Mouse (Mus musculus) inflammation-experienced regulatory T-cells, adult 6 months (primary cell): ENCODE data around the gene Med12l. TPM values are rescaled to one million over a fixed set of nuclear protein-coding genes. Genes with fewer than 3 reads are reported as not detected.

Source experiments
- ATAC-seq: one replicate; pipeline ENCODE4 v1.8.0; 2017
- polyA plus RNA-seq, 3 experiments: library from polyadenylated mRNA; unstranded; fragments of 100-300 nt; shearing (Covaris generic); gene quantifications; one replicate each; pipeline ENCODE4 v1.2.1; 2017

Med12l gene
- 1 to 10 TPM in 1 of 3 experiments, under 1 TPM in 2; 0.48 to 1.5 (median 0.61) TPM for polyA plus RNA-seq

DNA sequence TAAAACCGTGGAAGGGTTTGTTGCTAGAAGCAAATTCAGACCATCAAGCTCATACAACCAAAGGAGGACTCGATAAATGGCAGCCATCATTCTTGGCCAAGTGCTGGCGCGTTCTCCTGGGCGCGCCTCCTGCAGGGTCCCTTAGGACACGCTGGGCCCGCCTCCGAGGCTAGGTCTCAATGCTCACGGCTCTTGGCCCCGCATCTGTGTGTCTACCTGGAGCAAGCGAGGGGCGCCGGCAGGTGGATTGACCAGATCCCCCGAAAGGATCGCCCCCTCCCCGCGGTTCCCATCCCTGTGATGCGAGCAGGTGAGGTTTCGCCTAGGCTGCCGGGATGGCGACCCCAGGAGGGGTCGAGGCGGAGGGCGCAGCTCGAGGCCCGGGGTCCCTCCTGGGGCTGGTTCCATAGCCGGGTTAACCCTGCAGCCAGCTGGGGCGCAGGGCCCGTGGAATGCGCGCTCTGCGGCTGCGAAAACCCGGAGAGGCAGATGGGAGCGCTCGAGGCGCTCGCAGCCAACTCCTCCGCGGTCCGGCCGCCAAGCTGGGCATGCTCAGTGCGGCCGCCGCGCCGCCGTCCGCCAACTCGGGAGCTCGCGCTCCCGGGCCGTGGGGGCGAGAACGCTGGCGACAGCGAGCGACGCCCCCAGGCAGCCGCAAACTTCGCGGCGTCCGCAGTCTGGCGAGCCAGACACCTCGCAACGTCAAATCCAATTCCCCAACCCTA is at the start of gene Med12l:
Gene Med12l, plus strand, starts transcription at position 555 of the 725 bp plus-strand sequence.
- no peak for ATAC-seq

DNA sequence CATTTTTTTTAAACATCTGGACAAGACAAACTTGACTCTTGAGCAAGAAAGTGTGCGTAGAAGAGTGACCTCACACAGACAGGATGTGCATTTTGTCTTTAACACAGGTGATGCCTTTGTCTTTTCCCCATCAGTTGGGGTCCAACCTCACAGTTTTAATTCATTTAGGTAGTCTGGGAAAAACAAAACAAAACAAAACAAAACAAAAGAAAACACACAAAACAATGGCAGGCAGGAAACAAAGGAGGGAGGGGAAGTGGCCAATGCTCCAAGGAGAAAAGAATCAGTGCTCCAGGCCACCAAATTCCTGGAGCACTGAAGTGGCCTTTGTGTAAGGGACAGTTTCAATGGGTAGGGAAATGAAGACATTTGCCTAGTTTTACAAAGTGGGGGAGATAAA is 44.5 kb upstream of the Med12l start:
- no peak for ATAC-seq

- no peak for ATAC-seq
These were observed 28.2 kb upstream of the Med12l start for GRCm38 (mm10) chr3:58977413-58977812.

- no peak for ATAC-seq
These were observed 27.6 kb upstream of the Med12l start for GRCm38 (mm10) chr3:58977906-58978622.

- no peak for ATAC-seq
These were observed 25.0 kb upstream of the Med12l start for GRCm38 (mm10) chr3:58980579-58980978.

DNA sequence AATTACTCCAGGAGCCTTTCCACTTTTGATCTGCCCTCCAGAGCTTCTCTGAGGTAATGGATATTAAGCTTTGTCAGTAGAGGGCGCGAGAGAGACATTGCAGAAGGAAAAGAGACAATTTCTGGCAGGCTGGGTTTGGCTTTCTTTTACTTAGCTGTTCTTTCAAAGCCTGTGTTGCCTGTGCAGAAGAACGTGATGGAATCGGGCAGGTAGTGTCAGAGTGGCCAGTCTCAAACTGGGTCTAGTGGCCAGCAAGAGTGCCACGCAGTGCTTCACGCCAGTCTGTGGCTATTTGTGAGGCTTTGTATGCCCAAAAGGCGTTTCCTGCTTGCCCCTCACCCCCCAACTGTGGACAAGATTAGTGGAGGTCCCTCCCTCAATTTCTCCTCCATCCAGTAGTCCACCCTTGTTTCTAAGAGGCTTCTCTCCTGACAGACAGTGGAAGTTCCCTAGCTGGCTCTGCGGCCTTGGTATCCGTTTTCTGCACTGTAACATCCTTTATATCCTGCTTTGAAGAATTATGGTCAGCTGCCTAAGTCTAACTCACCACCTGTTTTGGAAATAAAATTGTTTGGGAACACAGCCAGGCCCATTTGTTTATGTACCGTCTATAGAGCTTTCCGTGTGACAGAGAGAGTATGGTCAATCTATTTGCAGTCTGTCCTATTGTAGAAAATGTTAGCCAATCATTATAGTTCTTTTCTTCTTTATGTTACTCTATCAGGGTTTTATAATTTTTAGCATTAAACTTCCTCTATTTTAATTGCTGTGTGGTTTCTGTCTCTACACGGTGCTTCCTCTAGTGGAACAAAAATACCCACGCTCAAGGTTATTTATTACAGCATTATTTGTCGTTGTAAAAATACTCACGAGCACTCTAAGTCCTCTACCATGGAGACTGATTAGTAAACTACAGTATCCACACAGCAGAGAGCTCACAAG is 22.5 kb upstream of the Med12l start:
- no peak for ATAC-seq

- no peak for ATAC-seq
These were observed 21.6 kb upstream of the Med12l start for GRCm38 (mm10) chr3:58983838-58984598.

DNA sequence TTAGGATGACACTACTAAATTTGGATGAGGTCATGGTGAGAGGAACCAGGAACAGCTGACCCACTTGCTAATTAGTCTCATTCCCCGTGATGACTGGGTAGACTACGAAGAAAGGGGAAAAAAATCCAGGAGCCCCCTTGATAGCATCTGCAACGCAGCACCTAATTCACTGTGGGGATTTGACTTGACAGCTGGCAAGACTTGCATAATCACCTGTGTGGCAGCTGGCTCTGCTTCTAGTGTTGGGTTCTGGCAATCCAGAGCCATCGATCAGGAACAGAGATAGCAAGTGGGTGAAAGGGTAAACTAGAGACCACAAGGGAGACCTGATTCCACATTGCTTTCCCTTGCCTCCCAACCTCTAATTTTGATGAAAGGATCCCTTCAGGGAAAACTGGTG is 19.8 kb upstream of the Med12l start:
- no peak for ATAC-seq

DNA sequence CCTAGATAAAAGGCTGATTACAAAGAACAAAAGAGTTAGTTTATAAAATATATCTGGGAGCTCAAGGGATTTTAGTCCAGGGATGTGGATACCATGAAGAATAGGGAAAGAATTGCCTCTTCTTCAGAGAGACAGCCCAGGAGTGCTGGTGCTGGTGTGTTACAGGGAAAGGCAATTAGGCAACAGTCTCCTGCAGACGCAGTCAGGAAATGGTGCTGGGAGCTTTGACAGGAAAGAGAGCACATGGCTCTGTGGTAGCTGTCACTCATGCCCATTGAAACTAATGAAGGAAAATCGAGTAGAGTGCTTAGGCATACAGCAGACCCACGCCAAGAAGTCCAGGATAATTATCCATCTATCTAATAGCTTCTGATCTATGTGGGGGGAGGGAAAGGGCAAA is 16.3 kb upstream of the Med12l start:
- ATAC-seq: no peak

DNA sequence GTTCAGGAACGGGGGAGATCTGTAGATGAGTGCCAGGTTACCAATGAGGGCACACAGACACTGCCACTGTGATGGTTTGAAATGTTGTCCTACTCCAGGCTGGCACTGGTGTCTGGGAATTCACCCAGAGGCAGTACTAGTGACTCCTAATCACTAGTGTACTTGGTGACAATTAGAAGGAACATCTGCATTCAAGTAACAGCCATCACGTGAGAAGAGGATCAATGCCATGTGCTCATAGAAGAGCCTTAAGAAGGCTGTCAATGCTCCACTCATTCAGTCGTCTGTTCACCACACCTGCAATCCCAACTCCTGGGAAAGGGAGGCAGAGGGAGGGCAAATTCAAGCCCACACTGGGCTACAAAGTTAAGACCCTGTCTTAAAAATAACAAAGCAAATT is 15.1 kb upstream of the Med12l start:
- ATAC-seq: no peak

- ATAC-seq: no peak
These were observed 13.5 kb upstream of the Med12l start for GRCm38 (mm10) chr3:58992122-58992521.

DNA sequence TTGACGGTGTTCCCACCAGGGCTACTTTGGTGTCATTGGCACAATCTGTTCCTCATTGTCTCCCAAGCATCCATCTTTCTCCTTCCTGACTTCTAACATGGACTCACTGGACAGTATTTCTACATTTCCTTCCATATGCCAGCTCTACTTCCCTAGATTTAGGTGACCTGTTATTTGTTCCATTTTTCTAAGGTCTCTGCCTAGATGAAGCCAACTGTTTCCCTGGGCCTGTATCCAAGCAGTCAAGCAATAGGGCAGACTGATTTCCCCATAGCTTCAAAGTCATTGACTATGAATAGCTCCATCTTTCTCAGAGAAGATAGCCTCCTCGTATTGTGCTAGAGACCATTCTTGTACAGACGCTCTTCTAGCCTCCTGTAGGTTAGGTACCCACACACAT is 12.0 kb upstream of the Med12l start:
- no peak for ATAC-seq

DNA sequence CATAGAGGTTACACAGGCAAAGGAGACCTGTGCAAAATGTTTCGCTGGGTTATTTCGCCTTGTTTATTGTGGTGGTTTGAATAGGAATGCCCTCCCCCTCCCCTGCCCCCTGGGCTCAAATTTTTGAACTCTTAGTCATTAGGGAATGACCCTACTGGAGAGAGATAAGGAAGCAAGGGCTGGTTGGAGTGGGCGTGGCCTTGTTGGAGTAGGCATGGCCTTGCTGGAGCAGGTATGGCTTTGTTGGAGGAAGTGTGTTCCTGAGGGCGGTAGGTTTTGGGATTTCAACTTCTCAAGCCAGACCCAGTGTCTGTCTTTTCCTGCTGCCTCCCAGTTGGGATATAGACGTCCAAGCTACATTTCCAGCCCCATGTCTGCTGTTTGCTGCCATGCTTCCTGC is 1.9 kb upstream of the Med12l start:
- no peak for ATAC-seq

GRCm38 (mm10) chr3:59005996-59006730 is 538 bp downstream of the Med12l start:
- ATAC-seq: no peak

GRCm38 (mm10) chr3:59006731-59007441 is 1.3 kb downstream of the Med12l start:
- no peak for ATAC-seq

DNA sequence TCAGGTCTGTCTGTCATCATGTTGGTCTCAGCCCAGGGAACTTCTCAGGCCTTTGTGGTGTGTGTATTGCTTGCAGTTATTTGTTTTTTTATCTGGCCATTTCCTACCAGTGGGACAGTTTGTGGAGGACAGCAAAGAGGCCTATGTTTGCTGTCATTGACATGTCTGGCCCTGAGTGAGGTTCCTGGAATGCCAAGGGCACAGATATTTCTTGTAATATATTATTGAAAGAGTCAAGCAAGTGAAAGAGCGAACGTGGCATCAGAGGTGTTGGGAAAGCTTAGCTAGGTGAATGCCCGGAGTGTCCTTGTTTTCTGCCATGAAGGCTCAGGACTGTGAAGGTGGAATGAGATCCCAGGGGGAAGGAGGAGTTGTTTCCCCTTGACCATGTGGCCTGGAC is 4.7 kb downstream of the Med12l start:
- ATAC-seq: no peak

GRCm38 (mm10) chr3:59015698-59016412 is 10.2 kb downstream of the Med12l start:
- no peak for ATAC-seq

DNA sequence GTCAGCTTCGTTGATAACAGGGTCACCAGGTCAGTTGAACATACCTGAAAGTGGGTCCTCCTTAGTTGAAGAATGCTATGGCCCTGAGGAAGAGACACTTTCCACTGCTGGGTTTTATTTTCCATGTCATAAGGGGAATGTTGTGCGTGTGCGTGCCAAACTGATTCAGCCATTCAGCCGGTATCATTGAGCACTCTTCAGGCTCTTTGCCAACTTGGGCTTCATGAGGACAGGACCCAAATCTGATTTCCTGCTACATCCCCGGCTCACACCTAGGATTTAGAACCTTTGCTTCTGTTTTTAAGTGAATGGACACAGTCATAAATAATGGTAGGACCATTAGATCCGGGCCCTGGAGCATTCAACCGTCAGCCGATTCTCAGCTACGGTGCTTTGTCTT is 10.9 kb downstream of the Med12l start:
- ATAC-seq: no peak

DNA sequence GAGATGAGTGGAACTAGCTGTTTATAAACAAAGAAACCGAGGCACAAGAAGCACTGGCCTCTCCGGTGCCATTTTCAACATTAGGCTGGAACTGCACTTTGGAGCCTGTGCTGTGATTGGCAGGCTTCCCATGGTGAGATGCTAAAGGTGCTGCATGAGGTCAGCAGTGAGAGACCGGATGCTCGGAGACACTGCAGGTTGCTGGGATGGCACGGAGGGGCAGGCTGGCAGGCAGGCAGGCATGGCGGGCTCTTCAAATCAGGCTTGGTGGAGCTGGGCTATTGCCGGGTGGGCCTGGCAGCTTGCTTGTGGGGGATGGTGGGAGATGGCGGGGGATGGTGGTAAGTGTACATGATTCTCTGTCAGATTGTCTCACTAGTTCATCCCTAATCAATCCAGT is 15.6 kb downstream of the Med12l start:
- ATAC-seq: no peak

- no peak for ATAC-seq
These were observed 16.6 kb downstream of the Med12l start for GRCm38 (mm10) chr3:59022251-59022650.
